Mouse (Mus musculus) heart, embryonic 11.5 days (tissue): Measurements from ENCODE around the gene Clmp. TPM values are rescaled to one million over a fixed set of nuclear protein-coding genes. Genes with fewer than 3 reads are reported as not detected.
"Not testable (repeated sequence)": the region's sequence is repeated elsewhere in the genome, so short reads cannot be mapped to it uniquely, and the experiment has no call there.

Source experiments
- ATAC-seq: fragments of 200-750 bp; cut with Nextera tagmentation; replicated peaks from 2 replicates; pipeline ENCODE4 v1.8.0; 2017; ENCODE audit warnings: moderate library complexity; ENCODE audit not compliant: insufficient number of reproducible peaks, low FRiP score, low TSS enrichment
- H3K27ac ChIP-seq: fragments of 300-500 bp; sonication (generic); 2 replicates; pipeline ENCODE4 v1.5.1; 2014; ENCODE audit warnings: mild to moderate bottlenecking, low read depth, low read length
- H3K27me3 ChIP-seq: fragments of 300-500 bp; sonication (generic); 2 replicates; pipeline ENCODE4 v1.6.1; 2014; ENCODE audit warnings: mild to moderate bottlenecking, low read length, mixed read lengths; ENCODE audit not compliant: control insufficient read depth, insufficient read depth
- H3K36me3 ChIP-seq: fragments of 300-500 bp; sonication (generic); 2 replicates; pipeline ENCODE4 v1.6.1; 2014; ENCODE audit warnings: mild to moderate bottlenecking, low read length, moderate library complexity, mixed read lengths; ENCODE audit not compliant: control insufficient read depth, insufficient read depth
- H3K4me1 ChIP-seq: fragments of 300-500 bp; sonication (generic); 2 replicates; pipeline ENCODE4 v1.6.1; 2014; ENCODE audit warnings: low read length; ENCODE audit not compliant: control insufficient read depth, insufficient read depth
- H3K4me2 ChIP-seq: fragments of 300-500 bp; sonication (generic); 2 replicates; pipeline ENCODE4 v1.6.1; 2014; ENCODE audit warnings: mild to moderate bottlenecking, moderate library complexity
- H3K4me3 ChIP-seq: fragments of 300-500 bp; sonication (generic); 2 replicates; pipeline ENCODE4 v1.5.1; 2014; ENCODE audit warnings: low read depth, low read length
- H3K9ac ChIP-seq: fragments of 300-500 bp; sonication (generic); 2 replicates; pipeline ENCODE4 v1.6.1; 2014; ENCODE audit warnings: mild to moderate bottlenecking, low read depth, low read length, moderate library complexity
- H3K9me3 ChIP-seq: fragments of 300-500 bp; sonication (generic); replicated peaks from 2 replicates; pipeline ENCODE4 v1.6.1; 2016; ENCODE audit warnings: low read length; ENCODE audit not compliant: control insufficient read depth
- WGBS: fragments of 180-500 bp; shearing (Covaris S2); extraction: QIAGEN DNeasy Blood & Tissue Kit; methylation state at CpG from one replicate; pipeline ENCODE4 v1.1.7; 2014; ENCODE audit not compliant: insufficient replicate concordance; 5-methylcytosine and 5-hydroxymethylcytosine counted together
- polyA plus RNA-seq: library from polyadenylated mRNA; unstranded; fragments of >200 nt; fragmentation: Nextera tagmentation; extraction: Ambion mirVana; gene quantifications from 2 replicates; pipeline ENCODE4 v1.2.1, GENCODE M21; 2014

Gene Clmp
- polyA plus RNA-seq, 1 experiment from 2014 or later, result 15.3 TPM

GRCm38 (mm10) chr9:40781726-40782581 is 96.2 kb downstream of the Clmp start:
- no peak; the same call in 1 of the 2 replicates for ATAC-seq
- H3K27me3 ChIP-seq, result no peaks in the 10 kb centered on the region
- H3K27ac ChIP-seq, result peak overlapping the region; percentile 58; the same call in 1 of the 2 replicates
- no peaks in the 10 kb centered on the region for H3K9me3 ChIP-seq
- H3K4me1 ChIP-seq, result peaks cover 14% of the 10 kb centered on the region
- peak overlapping the region; percentile 54 for H3K4me2 ChIP-seq
- H3K9ac ChIP-seq, result no peak overlapping the region
- H3K36me3 ChIP-seq, result no peaks in the 10 kb centered on the region
- WGBS, result 28% methylated on average over 26 of the region's 26 CpGs
- 0 out of 2 replicates have a peak overlapping the region, but pooled peaks have one; percentile 2 for H3K4me3 ChIP-seq

GRCm38 (mm10) chr9:40783641-40784373 is 98.0 kb downstream of the Clmp start:
- H3K36me3 ChIP-seq, result no peaks in the 10 kb centered on the region
- no peaks in the 10 kb centered on the region for H3K27me3 ChIP-seq
- H3K4me3 ChIP-seq, result no peak overlapping the region
- peak overlapping the region; percentile 42; the same call in 1 of the 2 replicates for H3K27ac ChIP-seq
- WGBS, result 19% methylated on average over 13 of the region's 13 CpGs
- peaks cover 14% of the 10 kb centered on the region for H3K4me1 ChIP-seq
- no peak overlapping the region for H3K9ac ChIP-seq
- ATAC-seq, result no peak; the same call in 1 of the 2 replicates
- no peaks in the 10 kb centered on the region for H3K9me3 ChIP-seq
- peak overlapping the region; percentile 42 for H3K4me2 ChIP-seq

- no peak overlapping the region for H3K4me3 ChIP-seq
Measured at GRCm38 (mm10) chr9:40784374-40784967, 98.7 kb downstream of the Clmp start.

GRCm38 (mm10) chr9:40785452-40785851 is 99.7 kb downstream of the Clmp start:
- 75% methylated on average over 6 of the region's 6 CpGs for WGBS
- Histone ChIP-seq H3K27ac (no peak overlapping the region), H3K4me3 (no peak overlapping the region), H3K27me3 (no peaks in the 10 kb centered on the region), H3K36me3 (no peaks in the 10 kb centered on the region), H3K9me3 (no peaks in the 10 kb centered on the region), H3K9ac (no peak overlapping the region), H3K4me2 (no peak overlapping the region), H3K4me1 (peaks cover 14% of the 10 kb centered on the region)
- no peak for ATAC-seq

More at GRCm38 (mm10) chr9:40784374-40784967, 98.7 kb downstream of the Clmp start:
- H3K9ac ChIP-seq, result no peak overlapping the region
- H3K27me3 ChIP-seq, result no peaks in the 10 kb centered on the region
- no peaks in the 10 kb centered on the region for H3K9me3 ChIP-seq
- peaks cover 14% of the 10 kb centered on the region for H3K4me1 ChIP-seq
- no peak for ATAC-seq
- no peaks in the 10 kb centered on the region for H3K36me3 ChIP-seq
- H3K4me2 ChIP-seq, result peak overlapping the region; percentile 42
- peak overlapping the region; percentile 42 for H3K27ac ChIP-seq
- WGBS, result 14% methylated on average over 9 of the region's 9 CpGs

- WGBS, result 86% methylated on average over 6 of the region's 6 CpGs
- H3K27me3 ChIP-seq, H3K27ac ChIP-seq, H3K36me3 ChIP-seq, H3K9me3 ChIP-seq, H3K9ac ChIP-seq, ATAC-seq, H3K4me1 ChIP-seq, H3K4me3 ChIP-seq, H3K4me2 ChIP-seq: not testable (repeated sequence)
Measured at GRCm38 (mm10) chr9:40786820-40787219, 101.1 kb downstream of the Clmp start.

- H3K9me3 ChIP-seq, result no peaks in the 10 kb centered on the region
- no peak for ATAC-seq
- no peak overlapping the region for H3K27ac ChIP-seq
- 62% methylated on average over 6 of the region's 6 CpGs for WGBS
- no peak overlapping the region for H3K9ac ChIP-seq
- peaks cover 14% of the 10 kb centered on the region for H3K4me1 ChIP-seq
- H3K4me2 ChIP-seq, result no peak overlapping the region
- H3K4me3 ChIP-seq, result no peak overlapping the region
- H3K36me3 ChIP-seq, result no peaks in the 10 kb centered on the region
- H3K27me3 ChIP-seq, result no peaks in the 10 kb centered on the region
Measured at GRCm38 (mm10) chr9:40791864-40792633, 106.3 kb downstream of the Clmp start.

GRCm38 (mm10) chr9:40793581-40793980 is 107.8 kb downstream of the Clmp start:
- no peak overlapping the region for H3K4me2 ChIP-seq
- H3K4me3 ChIP-seq, result no peak overlapping the region
- ATAC-seq, result no peak
- no peaks in the 10 kb centered on the region for H3K9me3 ChIP-seq
- H3K27ac ChIP-seq, result no peak overlapping the region
- H3K9ac ChIP-seq, result no peak overlapping the region
- no peaks in the 10 kb centered on the region for H3K36me3 ChIP-seq
- H3K27me3 ChIP-seq, result no peaks in the 10 kb centered on the region
- H3K4me1 ChIP-seq, result peaks cover 14% of the 10 kb centered on the region
- WGBS, result 84% methylated on average over 5 of the region's 5 CpGs

- no peak for ATAC-seq
- Histone ChIP-seq H3K27me3 (no peaks in the 10 kb centered on the region), H3K9ac (no peak overlapping the region), H3K27ac (no peak overlapping the region), H3K4me1 (peaks cover 16% of the 10 kb centered on the region), H3K4me2 (no peak overlapping the region), H3K36me3 (no peaks in the 10 kb centered on the region), H3K9me3 (no peaks in the 10 kb centered on the region), H3K4me3 (no peak overlapping the region)
- WGBS, result 21% methylated on average over 5 of the region's 5 CpGs
Measured at GRCm38 (mm10) chr9:40794251-40794650, 108.5 kb downstream of the Clmp start.
